Mouse (Mus musculus): ENCODE data around the gene Pik3cd. TPM values are rescaled to one million over a fixed set of nuclear protein-coding genes. Genes with fewer than 3 reads are reported as not detected.
A peak's percentile ranks its signal among the peaks of the same experiment; 100 is the strongest.

The Pik3cd gene
- polyA plus RNA-seq, 1 experiment from 2014 or later: 7.8 TPM

DNA sequence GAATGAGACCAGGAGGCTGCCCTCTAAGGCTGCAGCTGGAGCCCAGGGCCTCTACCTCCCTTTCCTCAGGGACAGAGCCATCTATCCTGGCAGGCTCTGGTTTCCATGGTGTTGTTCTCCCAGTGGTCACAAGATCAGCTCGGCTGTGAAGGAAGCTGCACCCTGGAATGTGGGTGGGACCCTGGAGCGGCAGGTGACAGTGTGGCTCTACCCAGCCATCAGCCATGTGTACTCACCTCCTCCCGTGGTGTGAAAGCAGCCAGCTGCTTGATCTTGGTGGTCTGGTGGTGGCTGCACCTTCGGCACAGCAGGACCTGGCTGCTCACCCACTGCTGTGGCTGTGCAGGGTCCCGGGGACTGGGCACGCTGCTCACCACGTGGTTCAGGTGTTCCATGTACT lies 28.5 kb upstream of the Pik3cd start:
- H3K4me1 ChIP-seq (ENCODE audit: control insufficient read depth, insufficient read depth, low read length): peaks cover 45% of the 10 kb centered on the region
- no peak overlapping the region for H3K9ac ChIP-seq (ENCODE audit: low read length)
- H3K27me3 ChIP-seq (ENCODE audit: control insufficient read depth, insufficient read depth, low read length): no peaks in the 10 kb centered on the region
- peak overlapping the region; percentile 1; the same call in 1 of the 2 replicates for H3K4me2 ChIP-seq (ENCODE audit: low read depth, low read length)
- no peak overlapping the region for H3K4me3 ChIP-seq (ENCODE audit: low read length)
- H3K9me3 ChIP-seq (replicated peaks; ENCODE audit: control insufficient read depth, low read length): no peaks in the 10 kb centered on the region
- ATAC-seq (replicated peaks; ENCODE audit: extremely low read depth, insufficient read depth, low FRiP score): no peak
- H3K36me3 ChIP-seq (ENCODE audit: control insufficient read depth, insufficient read depth): peaks cover 30% of the 10 kb centered on the region
- H3K27ac ChIP-seq (ENCODE audit: low read length): peak overlapping the region; percentile 17
- 54% methylated on average over 7 of the region's 7 CpGs for WGBS

- H3K27ac ChIP-seq (ENCODE audit: low read length): no peak overlapping the region
- no peak overlapping the region for H3K9ac ChIP-seq (ENCODE audit: low read length)
- H3K4me3 ChIP-seq (ENCODE audit: low read length): no peak overlapping the region
- no peak overlapping the region for H3K4me2 ChIP-seq (ENCODE audit: low read depth, low read length)
- WGBS: 69% methylated on average over 8 of the region's 8 CpGs
- peaks cover 37% of the 10 kb centered on the region for H3K36me3 ChIP-seq (ENCODE audit: control insufficient read depth, insufficient read depth)
- H3K27me3 ChIP-seq (ENCODE audit: control insufficient read depth, insufficient read depth, low read length): no peaks in the 10 kb centered on the region
- H3K4me1 ChIP-seq (ENCODE audit: control insufficient read depth, insufficient read depth, low read length): peaks cover 25% of the 10 kb centered on the region
- ATAC-seq (replicated peaks; ENCODE audit: extremely low read depth, insufficient read depth, low FRiP score): no peak
- no peaks in the 10 kb centered on the region for H3K9me3 ChIP-seq (replicated peaks; ENCODE audit: control insufficient read depth, low read length)
Observed at GRCm38 (mm10) chr4:149728810-149729209, 26.4 kb upstream of the Pik3cd start.

DNA sequence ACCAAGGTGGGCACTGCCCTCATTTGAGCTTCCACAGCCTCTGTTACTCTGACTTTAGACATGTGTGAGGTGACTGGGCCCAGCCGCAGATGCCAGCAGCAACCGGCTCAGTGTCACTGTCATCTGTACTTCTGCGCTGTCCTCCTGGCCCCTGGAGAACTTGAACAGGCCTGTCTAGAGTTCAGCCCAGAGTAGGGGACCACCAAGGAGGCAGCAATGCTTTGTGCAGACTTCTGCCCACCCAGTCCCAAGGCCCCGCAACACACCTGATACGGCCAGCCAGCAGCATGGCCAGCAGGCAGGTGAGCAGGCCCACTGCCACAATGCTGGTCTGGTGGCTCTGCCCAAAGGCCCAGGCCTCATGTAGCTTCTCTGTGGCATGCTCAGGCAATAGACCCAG lies 25.3 kb upstream of the Pik3cd start:
- H3K27me3 ChIP-seq (ENCODE audit: control insufficient read depth, insufficient read depth, low read length): no peaks in the 10 kb centered on the region
- H3K27ac ChIP-seq (ENCODE audit: low read length): no peak overlapping the region
- no peaks in the 10 kb centered on the region for H3K9me3 ChIP-seq (replicated peaks; ENCODE audit: control insufficient read depth, low read length)
- WGBS: 89% methylated on average over 5 of the region's 5 CpGs
- no peak overlapping the region for H3K4me2 ChIP-seq (ENCODE audit: low read depth, low read length)
- H3K9ac ChIP-seq (ENCODE audit: low read length): no peak overlapping the region
- peaks cover 13% of the 10 kb centered on the region for H3K4me1 ChIP-seq (ENCODE audit: control insufficient read depth, insufficient read depth, low read length)
- H3K4me3 ChIP-seq (ENCODE audit: low read length): no peak overlapping the region
- ATAC-seq (replicated peaks; ENCODE audit: extremely low read depth, insufficient read depth, low FRiP score): no peak
- H3K36me3 ChIP-seq (ENCODE audit: control insufficient read depth, insufficient read depth): peaks cover 37% of the 10 kb centered on the region

DNA sequence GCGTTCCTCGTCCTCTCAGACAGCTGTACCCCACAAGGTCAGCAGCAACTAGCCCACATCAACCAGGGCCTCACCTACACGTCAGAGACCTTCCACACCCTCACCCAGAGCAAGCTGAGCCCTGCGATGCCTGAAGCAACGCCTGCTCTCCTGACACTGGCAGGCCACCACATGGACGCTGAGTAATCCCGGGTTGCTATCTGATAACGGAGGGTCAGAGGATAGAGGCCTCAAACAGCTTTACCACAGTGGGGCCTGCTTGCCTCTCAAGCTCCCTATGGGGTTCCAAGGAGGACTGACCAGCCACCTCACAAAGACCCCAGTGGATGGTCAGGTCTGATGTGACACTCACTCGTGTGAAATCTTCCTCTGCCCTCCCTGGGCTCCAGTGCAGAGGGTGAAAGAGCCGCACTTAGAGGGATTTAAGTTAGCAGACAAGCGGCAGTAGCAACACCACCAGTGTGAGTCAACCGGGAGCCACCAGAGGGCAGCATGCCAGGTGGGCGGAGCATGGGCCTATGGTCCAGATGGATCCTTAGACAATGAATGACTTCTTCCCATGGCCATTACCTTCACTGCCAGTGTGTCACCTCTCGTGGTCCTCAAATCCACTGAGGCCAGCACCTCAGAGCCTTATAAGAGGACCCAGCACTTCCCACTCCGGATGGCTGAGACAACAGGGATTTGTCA lies 23.4 kb upstream of the Pik3cd start:
- 49% methylated on average over 15 of the region's 15 CpGs for WGBS
- Histone ChIP-seq H3K4me2 (ENCODE audit: low read depth, low read length) (no peak overlapping the region), H3K4me3 (ENCODE audit: low read length) (no peak overlapping the region), H3K9ac (ENCODE audit: low read length) (no peak overlapping the region), H3K4me1 (ENCODE audit: control insufficient read depth, insufficient read depth, low read length) (no peaks in the 10 kb centered on the region; the same call in 1 of the 2 replicates), H3K27ac (ENCODE audit: low read length) (no peak overlapping the region), H3K27me3 (ENCODE audit: control insufficient read depth, insufficient read depth, low read length) (no peaks in the 10 kb centered on the region), H3K9me3 (replicated peaks; ENCODE audit: control insufficient read depth, low read length) (no peaks in the 10 kb centered on the region), H3K36me3 (ENCODE audit: control insufficient read depth, insufficient read depth) (peaks cover 48% of the 10 kb centered on the region)
- ATAC-seq (replicated peaks; ENCODE audit: extremely low read depth, insufficient read depth, low FRiP score): no peak

DNA sequence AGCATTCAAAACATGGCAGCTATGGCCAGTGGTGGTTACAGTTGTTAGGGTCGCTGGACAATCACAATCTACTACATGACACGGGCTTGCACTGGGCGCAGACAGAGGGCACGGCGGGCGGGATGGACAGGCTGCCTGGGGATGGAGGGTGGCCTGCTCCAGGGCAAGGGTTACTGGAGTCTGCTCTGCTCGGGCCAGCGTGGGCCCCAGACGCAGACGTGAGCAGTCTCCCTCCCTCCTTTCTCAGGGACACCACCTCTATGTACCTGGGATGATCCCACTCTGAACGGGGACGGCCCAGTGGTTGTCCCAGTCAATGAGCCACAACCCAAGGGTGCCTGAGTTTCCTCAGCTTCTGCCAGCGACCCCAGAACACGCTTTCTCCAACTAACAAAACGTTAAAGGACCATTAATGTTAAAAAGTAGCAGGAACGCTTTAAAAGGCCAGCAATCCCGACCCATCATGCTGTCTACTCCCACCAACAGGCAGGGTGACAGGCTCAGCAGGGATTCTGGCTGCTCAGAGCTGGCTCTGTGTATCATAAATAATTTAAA lies 22.6 kb upstream of the Pik3cd start:
- Histone ChIP-seq H3K4me2 (ENCODE audit: low read depth, low read length) (no peak overlapping the region), H3K4me1 (ENCODE audit: control insufficient read depth, insufficient read depth, low read length) (no peaks in the 10 kb centered on the region; the same call in 1 of the 2 replicates), H3K27ac (ENCODE audit: low read length) (no peak overlapping the region), H3K4me3 (ENCODE audit: low read length) (no peak overlapping the region), H3K27me3 (ENCODE audit: control insufficient read depth, insufficient read depth, low read length) (no peaks in the 10 kb centered on the region), H3K36me3 (ENCODE audit: control insufficient read depth, insufficient read depth) (peaks cover 54% of the 10 kb centered on the region), H3K9me3 (replicated peaks; ENCODE audit: control insufficient read depth, low read length) (no peaks in the 10 kb centered on the region), H3K9ac (ENCODE audit: low read length) (no peak overlapping the region)
- ATAC-seq (replicated peaks; ENCODE audit: extremely low read depth, insufficient read depth, low FRiP score): no peak
- 90% methylated on average over 17 of the region's 17 CpGs for WGBS

DNA sequence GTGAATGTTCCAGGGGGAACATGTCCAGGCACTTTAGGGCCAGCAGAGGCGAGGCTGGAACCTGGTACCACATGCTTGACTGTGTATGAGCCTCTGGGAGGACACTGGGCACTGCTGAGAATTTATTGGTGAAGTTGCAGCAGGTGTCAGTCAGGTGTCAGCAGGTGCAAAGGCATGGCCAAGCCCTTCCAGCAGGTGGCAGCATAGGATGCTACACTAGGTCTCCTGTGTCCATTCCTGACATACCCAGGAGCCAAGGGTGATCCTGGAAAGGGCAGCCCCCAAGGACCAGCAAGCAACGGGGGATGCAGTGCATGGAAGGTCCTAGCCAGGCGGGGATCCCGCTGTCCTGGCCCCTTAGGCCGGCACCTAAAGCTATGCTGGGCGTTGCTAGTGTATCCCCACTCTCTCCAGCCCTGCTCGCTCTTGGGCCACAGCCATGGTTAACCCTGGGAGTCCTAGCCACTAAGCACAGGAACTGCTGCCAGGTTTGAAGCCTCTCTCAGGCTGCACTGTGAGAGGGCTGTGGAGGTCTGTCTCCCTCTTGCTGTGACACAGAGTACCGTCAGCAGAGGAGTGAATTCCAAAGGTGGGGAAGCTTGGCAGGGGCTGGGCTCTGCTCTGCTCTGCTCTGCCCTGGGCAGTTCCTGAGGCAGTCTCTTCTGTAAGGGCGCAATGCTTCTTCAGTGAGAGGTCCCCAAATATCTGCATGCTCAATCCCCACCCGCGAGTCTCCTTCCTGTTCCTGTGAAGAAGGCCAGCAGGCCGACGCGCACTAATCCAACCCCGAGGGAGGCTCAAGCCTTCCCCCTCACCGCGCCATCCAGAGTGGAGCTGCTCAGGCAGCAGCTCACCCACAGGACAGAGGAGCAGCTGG lies 21.7 kb upstream of the Pik3cd start:
- no peaks in the 10 kb centered on the region for H3K9me3 ChIP-seq (replicated peaks; ENCODE audit: control insufficient read depth, low read length)
- H3K4me2 ChIP-seq (ENCODE audit: low read depth, low read length): no peak overlapping the region
- WGBS: 67% methylated on average over 17 of the region's 17 CpGs
- H3K4me1 ChIP-seq (ENCODE audit: control insufficient read depth, insufficient read depth, low read length): no peaks in the 10 kb centered on the region; the same call in 1 of the 2 replicates
- no peak overlapping the region for H3K4me3 ChIP-seq (ENCODE audit: low read length)
- peaks cover 58% of the 10 kb centered on the region for H3K36me3 ChIP-seq (ENCODE audit: control insufficient read depth, insufficient read depth)
- no peaks in the 10 kb centered on the region for H3K27me3 ChIP-seq (ENCODE audit: control insufficient read depth, insufficient read depth, low read length)
- peak overlapping the region; percentile 33; the same call in 1 of the 2 replicates for H3K27ac ChIP-seq (ENCODE audit: low read length)
- no peak overlapping the region for H3K9ac ChIP-seq (ENCODE audit: low read length)
- ATAC-seq (replicated peaks; ENCODE audit: extremely low read depth, insufficient read depth, low FRiP score): peak; percentile 73

- Histone ChIP-seq H3K9me3 (replicated peaks; ENCODE audit: control insufficient read depth, low read length) (no peaks in the 10 kb centered on the region), H3K27me3 (ENCODE audit: control insufficient read depth, insufficient read depth, low read length) (no peaks in the 10 kb centered on the region), H3K4me3 (ENCODE audit: low read length) (no peak overlapping the region), H3K9ac (ENCODE audit: low read length) (no peak overlapping the region), H3K27ac (ENCODE audit: low read length) (no peak overlapping the region), H3K4me2 (ENCODE audit: low read depth, low read length) (no peak overlapping the region), H3K36me3 (ENCODE audit: control insufficient read depth, insufficient read depth) (peaks cover 61% of the 10 kb centered on the region), H3K4me1 (ENCODE audit: control insufficient read depth, insufficient read depth, low read length) (no peaks in the 10 kb centered on the region; the same call in 1 of the 2 replicates)
- no peak for ATAC-seq (replicated peaks; ENCODE audit: extremely low read depth, insufficient read depth, low FRiP score)
- 91% methylated on average over 12 of the region's 12 CpGs for WGBS
Observed at GRCm38 (mm10) chr4:149723021-149723390, 20.6 kb upstream of the Pik3cd start.

GRCm38 (mm10) chr4:149722104-149723020 lies 20.0 kb upstream of the Pik3cd start:
- Histone ChIP-seq H3K9ac (ENCODE audit: low read length) (no peak overlapping the region), H3K9me3 (replicated peaks; ENCODE audit: control insufficient read depth, low read length) (no peaks in the 10 kb centered on the region), H3K27ac (ENCODE audit: low read length) (no peak overlapping the region), H3K4me1 (ENCODE audit: control insufficient read depth, insufficient read depth, low read length) (no peaks in the 10 kb centered on the region; the same call in 1 of the 2 replicates), H3K27me3 (ENCODE audit: control insufficient read depth, insufficient read depth, low read length) (no peaks in the 10 kb centered on the region), H3K4me2 (ENCODE audit: low read depth, low read length) (no peak overlapping the region), H3K4me3 (ENCODE audit: low read length) (no peak overlapping the region), H3K36me3 (ENCODE audit: control insufficient read depth, insufficient read depth) (peaks cover 61% of the 10 kb centered on the region)
- WGBS: 87% methylated on average over 24 of the region's 24 CpGs
- no peak for ATAC-seq (replicated peaks; ENCODE audit: extremely low read depth, insufficient read depth, low FRiP score)
